9 mouse cellular contexts compared by ENCODE assay signal in the genomic region with DNA sequence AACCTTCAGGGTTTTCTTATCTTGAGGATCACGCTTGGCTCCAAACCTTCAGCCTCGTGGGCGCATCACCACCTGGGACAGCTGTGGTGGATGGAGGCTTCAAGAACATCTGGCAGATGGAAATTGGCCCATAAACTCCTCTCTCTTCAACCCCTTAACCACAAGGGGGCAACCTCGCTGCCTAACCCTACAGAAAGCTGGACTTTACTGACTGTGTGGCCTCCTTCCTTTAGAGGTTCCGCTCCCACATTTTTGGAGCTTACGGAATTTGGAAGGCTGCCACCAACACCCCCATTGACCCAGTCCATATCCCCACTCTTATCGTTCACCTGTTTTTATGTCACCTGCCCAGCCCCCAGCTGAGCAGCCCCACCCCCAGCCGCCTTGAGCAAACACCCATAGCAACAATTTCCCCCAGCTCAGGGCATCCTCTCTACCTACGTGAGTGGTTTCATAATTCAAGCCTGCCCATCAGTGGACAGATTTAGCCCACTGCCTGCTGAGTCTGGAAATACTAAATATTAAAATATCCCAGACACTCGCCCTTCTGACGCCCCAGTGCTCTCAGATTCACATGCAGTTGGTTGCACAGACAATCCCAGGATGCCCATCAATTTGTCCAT.
DNase-seq lines count a peak whose midpoint lies in the region; ATAC-seq lines count a peak whose summit lies in the region.
"Had no signal": no experiment of that assay in that cellular context is flagged by ENCODE, and none has a peak within 500 bp of the region (broad histone marks: within the 10 kb centered on the region; RNA-seq: fewer than 3 reads in every experiment).

No protein-coding gene starts in this region.

- DNase-seq in heart, adult 18-20 months = peak; percentile 31 to 64
- DNase-seq in CD4-positive helper T cell, adult 2 months (ENCODE audit: low read depth, low spot score) = peak; percentile 44
- DNase-seq in adrenal gland, postnatal 10 days = peak; percentile 50
- DNase-seq in gastrocnemius, postnatal 14 days = peak; percentile 37
- DNase-seq in limb, embryonic 10.5 days (ENCODE audit: low spot score) = peak; percentile 43
- DNase-seq in retina, postnatal 1 day = peak; percentile 70

- H3K4me3 ChIP-seq in heart, embryonic 12.5 days = no peak overlapping the region
- H3K4me3 ChIP-seq in limb, embryonic 10.5 days = no peak overlapping the region
- H3K4me3 ChIP-seq: liver, embryonic 15.5 days had no signal

- no peak overlapping the region for H3K27ac ChIP-seq in heart, embryonic 12.5 days (ENCODE audit: poor library complexity, severe bottlenecking)
- no peak overlapping the region for H3K27ac ChIP-seq in limb, embryonic 10.5 days
- H3K27ac ChIP-seq: liver, embryonic 15.5 days had no signal

- no peaks in the 10 kb centered on the region for H3K36me3 ChIP-seq in heart, embryonic 12.5 days
- no peaks in the 10 kb centered on the region for H3K36me3 ChIP-seq in limb, embryonic 10.5 days
- H3K36me3 ChIP-seq: liver, embryonic 15.5 days had no signal

- WGBS in heart, embryonic 12.5 days = 54% methylated on average over 11 of the region's 11 CpGs
- WGBS in limb, embryonic 10.5 days = 63% methylated on average over 11 of the region's 11 CpGs

- ATAC-seq in heart, embryonic 12.5 days (ENCODE audit: insufficient number of reproducible peaks, low FRiP score) = no peak
- ATAC-seq in monocyte, adult 5-6 weeks (replicated peaks; ENCODE audit: insufficient number of reproducible peaks, low FRiP score, low TSS enrichment, poor library complexity, severe bottlenecking) = no peak

- H3K4me1 ChIP-seq in heart, embryonic 12.5 days (replicated peaks) = 0 out of 2 replicates have a peak, but pooled peaks cover 3% of the 10 kb centered on the region
- no peaks in the 10 kb centered on the region for H3K4me1 ChIP-seq in limb, embryonic 10.5 days
- H3K4me1 ChIP-seq: liver, embryonic 15.5 days had no signal

- no peaks in the 10 kb centered on the region for H3K27me3 ChIP-seq in heart, embryonic 12.5 days (replicated peaks)
- H3K27me3 ChIP-seq in limb, embryonic 10.5 days (ENCODE audit: low read depth, poor library complexity, severe bottlenecking) = no peaks in the 10 kb centered on the region
- H3K27me3 ChIP-seq: liver, embryonic 15.5 days had no signal

- no peak overlapping the region for H3K9ac ChIP-seq in heart, embryonic 12.5 days
- H3K9ac ChIP-seq: liver, embryonic 15.5 days had no signal

- H3K9me3 ChIP-seq in heart, embryonic 12.5 days (replicated peaks) = no peaks in the 10 kb centered on the region
- H3K9me3 ChIP-seq in limb, embryonic 10.5 days (replicated peaks) = no peaks in the 10 kb centered on the region
- H3K9me3 ChIP-seq: liver, embryonic 15.5 days had no signal

- intact Hi-C loops in gastrocnemius, postnatal 14 days (cut with DNase I; ENCODE audit: low total_unique reads) = no loop called here

- no peak overlapping the region for H3K4me2 ChIP-seq in heart, embryonic 12.5 days
- H3K4me2 ChIP-seq: liver, embryonic 15.5 days had no signal
